Mouse (Mus musculus): ENCODE data around the gene Anp32b.

The Anp32b gene

GRCm38 (mm10) chr4:46452855-46453719 lies 2.4 kb downstream of the Anp32b start:
- DNase-seq (ENCODE audit: low spot score), result no peak

- DNase-seq (ENCODE audit: low spot score), result peak; percentile 62
These were observed 3.6 kb downstream of the Anp32b start for GRCm38 (mm10) chr4:46454097-46454864.

- DNase-seq (ENCODE audit: low spot score), result no peak
These were observed 6.1 kb downstream of the Anp32b start for GRCm38 (mm10) chr4:46456762-46457161.

GRCm38 (mm10) chr4:46457186-46457585 lies 6.5 kb downstream of the Anp32b start:
- DNase-seq (ENCODE audit: low spot score), result no peak

- no peak for DNase-seq (ENCODE audit: low spot score)
These were observed 7.7 kb downstream of the Anp32b start for GRCm38 (mm10) chr4:46458411-46458810.

- DNase-seq (ENCODE audit: low spot score), result peak; percentile 54
These were observed 12.6 kb downstream of the Anp32b start for GRCm38 (mm10) chr4:46463130-46463830.

GRCm38 (mm10) chr4:46465740-46466139 lies 15.0 kb downstream of the Anp32b start:
- no peak for DNase-seq (ENCODE audit: low spot score)

GRCm38 (mm10) chr4:46475101-46475500 lies 24.4 kb downstream of the Anp32b start:
- DNase-seq (ENCODE audit: low spot score), result no peak

- no peak for DNase-seq (ENCODE audit: low spot score)
These were observed 28.4 kb downstream of the Anp32b start for GRCm38 (mm10) chr4:46479081-46479480.

GRCm38 (mm10) chr4:46485696-46486417 lies 35.2 kb downstream of the Anp32b start:
- DNase-seq (ENCODE audit: low spot score), result peak; percentile 59

- DNase-seq (ENCODE audit: low spot score), result no peak
These were observed 36.6 kb downstream of the Anp32b start for GRCm38 (mm10) chr4:46487348-46487747.

- peak; percentile 95 for DNase-seq (ENCODE audit: low spot score)
These were observed 38.6 kb downstream of the Anp32b start, which contains the start of gene Nans for GRCm38 (mm10) chr4:46489028-46489925. TSS of gene Nans (plus strand) at chr4:46489248.

- DNase-seq (ENCODE audit: low spot score), result no peak
These were observed 42.4 kb downstream of the Anp32b start for GRCm38 (mm10) chr4:46493071-46493470.

- DNase-seq (ENCODE audit: low spot score), result no peak
These were observed 44.8 kb downstream of the Anp32b start for GRCm38 (mm10) chr4:46495543-46495942.

GRCm38 (mm10) chr4:46497286-46497892 lies 46.7 kb downstream of the Anp32b start:
- DNase-seq (ENCODE audit: low spot score), result peak; percentile 79

GRCm38 (mm10) chr4:46498511-46498910 lies 47.8 kb downstream of the Anp32b start:
- no peak for DNase-seq (ENCODE audit: low spot score)

- DNase-seq (ENCODE audit: low spot score), result peak; percentile 61
These were observed 48.3 kb downstream of the Anp32b start for GRCm38 (mm10) chr4:46498976-46499375.

- no peak for DNase-seq (ENCODE audit: low spot score)
These were observed 52.2 kb downstream of the Anp32b start for GRCm38 (mm10) chr4:46502606-46503502.

- DNase-seq (ENCODE audit: low spot score), result no peak
These were observed 53.2 kb downstream of the Anp32b start for GRCm38 (mm10) chr4:46503881-46504280.
